Mouse (Mus musculus) liver, adult 2 months (tissue): ENCODE results near the gene Atp11a. TPM values are rescaled to one million over a fixed set of nuclear protein-coding genes. Genes with fewer than 3 reads are reported as not detected.

Source experiments
- DNase-seq: peaks from one replicate; pipeline ENCODE4 v3.0.0-alpha.2; 2011; ENCODE audit warnings: low read depth, low spot score; ENCODE audit errors: extremely low read depth
- H3K27ac ChIP-seq: fragments of 200-500 bp; replicated peaks from 2 replicates; pipeline ENCODE4 v1.5.1; 2012; ENCODE audit warnings: low read depth, mild to moderate bottlenecking, control low read depth, inconsistent platforms, low read length; ENCODE audit not compliant: insufficient read depth
- H3K27me3 ChIP-seq: fragments of 200-500 bp; 2 replicates; pipeline ENCODE4 v1.6.1; 2012; ENCODE audit warnings: mild to moderate bottlenecking, moderate library complexity, low read length, inconsistent platforms; ENCODE audit not compliant: control insufficient read depth, insufficient read depth
- H3K36me3 ChIP-seq: fragments of 200-500 bp; 2 replicates; pipeline ENCODE4 v1.6.1; 2012; ENCODE audit warnings: low read length, inconsistent platforms; ENCODE audit not compliant: control insufficient read depth, insufficient read depth
- H3K4me1 ChIP-seq: fragments of 200-500 bp; 2 replicates; pipeline ENCODE4 v1.6.1; 2011; ENCODE audit warnings: low read length; ENCODE audit not compliant: control insufficient read depth, insufficient read depth
- H3K4me3 ChIP-seq: fragments of 200-500 bp; 2 replicates; pipeline ENCODE4 v1.5.1; 2011; ENCODE audit warnings: low read depth, mild to moderate bottlenecking, control low read depth, low read length, moderate library complexity; ENCODE audit not compliant: insufficient read depth
- H3K79me2 ChIP-seq: fragments of 200-500 bp; 2 replicates; pipeline ENCODE4 v1.6.1; 2012; ENCODE audit warnings: inconsistent platforms, mild to moderate bottlenecking, low read length, moderate library complexity; ENCODE audit not compliant: control insufficient read depth, insufficient read depth
- H3K9ac ChIP-seq: fragments of 200-500 bp; 2 replicates; pipeline ENCODE4 v1.6.1; 2012; ENCODE audit warnings: low read depth, mild to moderate bottlenecking, control low read depth, inconsistent platforms, low read length
- CTCF ChIP-seq: fragments of 200-500 bp; IDR thresholded peaks from 2 replicates; pipeline ENCODE4 v1.5.1; 2011; ENCODE audit warnings: low read depth, low read length, control low read depth
- POLR2A ChIP-seq: fragments of 200-500 bp; IDR thresholded peaks from 2 replicates; pipeline ENCODE4 v1.6.1; 2011; ENCODE audit warnings: low read length, control low read depth; ENCODE audit not compliant: insufficient read depth; ENCODE audit errors: extremely low read depth
- WGBS: fragments of 180-500 bp; shearing (Covaris S2); methylation state at CpG from one replicate; pipeline ENCODE4 v1.1.7; 2018; 5-methylcytosine and 5-hydroxymethylcytosine counted together
- polyA plus RNA-seq: library from polyadenylated mRNA; depleted of rRNA; stranded (reverse); fragments of >200 nt; gene quantifications from 2 replicates; pipeline ENCODE4 v1.2.3, GENCODE M21; 2012
- total RNA-seq: library from RNA; depleted of rRNA; stranded (reverse); fragments of >200 nt; gene quantifications from 2 replicates; pipeline ENCODE4 v1.2.3, GENCODE M21; 2014

The Atp11a gene
- total and polyA plus RNA-seq, 2 experiments = 4.8 to 6.6 TPM

DNA sequence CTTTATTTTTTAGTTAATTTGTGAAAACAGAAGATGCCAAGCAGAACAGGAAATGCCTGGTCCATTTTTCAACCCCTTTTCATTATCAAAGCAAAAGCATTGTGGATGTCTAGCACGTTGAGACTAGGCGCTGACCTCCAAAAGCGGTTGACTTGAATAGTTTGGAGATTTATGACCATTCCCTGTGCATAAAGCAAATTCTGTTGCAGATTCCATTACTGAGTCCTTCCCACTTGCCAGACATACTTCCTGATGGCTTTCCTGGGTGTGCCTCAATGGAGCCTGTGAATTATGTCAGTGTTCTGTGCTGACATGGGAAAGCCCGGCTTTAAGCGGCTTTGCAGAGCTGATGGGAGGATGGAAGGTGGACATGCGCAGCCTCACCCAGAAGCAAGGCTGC, 24.4 kb upstream of the Atp11a start:
- Histone ChIP-seq H3K4me1 (no peaks in the 10 kb centered on the region), H3K79me2 (no peaks in the 10 kb centered on the region), H3K36me3 (no peaks in the 10 kb centered on the region), H3K9ac (no peak overlapping the region), H3K27me3 (no peaks in the 10 kb centered on the region), H3K4me3 (no peak overlapping the region), H3K27ac (no peak overlapping the region)
- no peak for TF ChIP-seq POLR2A
- no peak for TF ChIP-seq CTCF
- WGBS = 90% methylated on average over 6 of the region's 6 CpGs
- no peak for DNase-seq

DNA sequence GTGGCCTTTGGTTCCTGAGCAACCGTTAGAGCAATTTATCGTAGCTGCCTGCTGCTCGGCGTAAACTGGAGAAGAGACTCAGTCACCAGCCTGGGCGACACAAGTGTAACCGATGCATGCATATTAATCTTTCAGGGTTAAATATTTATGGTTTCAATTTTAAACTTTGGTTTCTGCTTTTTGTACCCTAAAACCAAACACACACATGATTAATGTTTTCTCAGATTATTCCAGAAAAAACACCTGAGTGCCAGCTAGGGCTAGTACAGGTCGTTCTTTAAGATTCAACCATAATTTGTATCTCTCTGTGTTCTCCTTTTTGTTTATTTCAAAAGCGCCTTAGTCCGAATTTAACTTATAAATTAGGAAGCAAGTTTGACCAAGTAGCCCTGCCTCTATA, 17.7 kb upstream of the Atp11a start:
- TF ChIP-seq POLR2A (no peak), CTCF (no peak)
- WGBS = 82% methylated on average over 9 of the region's 9 CpGs
- H3K4me1 ChIP-seq = no peaks in the 10 kb centered on the region
- no peak for DNase-seq
- no peak overlapping the region for H3K4me3 ChIP-seq
- no peak overlapping the region for H3K27ac ChIP-seq
- H3K36me3 ChIP-seq = no peaks in the 10 kb centered on the region
- H3K79me2 ChIP-seq = no peaks in the 10 kb centered on the region
- H3K27me3 ChIP-seq = peaks cover 4% of the 10 kb centered on the region; the same call in 1 of the 2 replicates
- H3K9ac ChIP-seq = no peak overlapping the region

DNA sequence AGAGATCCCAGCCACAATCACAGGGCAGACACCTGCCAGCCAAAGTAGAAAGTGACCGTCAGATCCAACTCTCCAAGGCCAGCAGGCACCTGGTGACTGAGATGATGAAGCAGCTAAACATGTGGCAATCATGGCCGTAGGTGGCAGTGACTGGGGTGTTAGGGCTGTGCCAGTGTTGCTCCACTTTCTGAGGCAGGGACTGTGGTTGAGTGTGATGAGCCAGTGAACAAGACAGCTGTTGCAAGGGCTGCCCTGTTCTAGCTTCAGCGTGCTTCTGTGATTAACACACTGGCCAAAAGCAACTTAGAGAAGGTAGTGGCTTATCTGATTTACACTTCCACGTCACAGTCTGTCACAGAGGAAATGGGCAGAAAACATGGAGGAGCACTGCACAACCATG, 13.4 kb upstream of the Atp11a start:
- TF ChIP-seq CTCF = no peak
- TF ChIP-seq POLR2A = no peak
- DNase-seq = no peak
- H3K79me2 ChIP-seq = no peaks in the 10 kb centered on the region
- no peak overlapping the region for H3K9ac ChIP-seq
- no peak overlapping the region for H3K27ac ChIP-seq
- no peaks in the 10 kb centered on the region for H3K27me3 ChIP-seq
- H3K4me3 ChIP-seq = no peak overlapping the region
- WGBS = 88% methylated on average over 4 of the region's 4 CpGs
- no peaks in the 10 kb centered on the region for H3K4me1 ChIP-seq
- H3K36me3 ChIP-seq = no peaks in the 10 kb centered on the region

DNA sequence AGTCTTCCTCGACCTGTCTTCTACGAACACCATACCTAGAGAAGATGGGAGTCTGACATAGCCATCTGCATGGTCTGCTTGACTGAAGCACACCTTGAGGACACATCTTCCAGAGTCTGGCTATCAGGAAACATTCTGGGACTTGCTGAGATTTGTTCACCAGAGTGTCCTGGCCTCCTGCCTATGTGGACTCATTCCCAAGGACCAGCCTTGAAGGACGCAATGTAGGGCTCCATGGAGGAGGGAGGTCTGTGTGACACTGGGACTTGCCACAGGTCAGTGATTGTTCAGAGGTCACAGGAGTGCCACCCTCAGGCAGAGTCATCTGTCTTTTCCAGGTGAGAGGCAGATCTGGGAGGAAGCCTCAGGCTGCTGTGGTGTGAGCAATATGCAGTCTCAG, 8.6 kb upstream of the Atp11a start:
- Histone ChIP-seq H3K79me2 (no peaks in the 10 kb centered on the region), H3K27me3 (no peaks in the 10 kb centered on the region), H3K36me3 (no peaks in the 10 kb centered on the region), H3K27ac (no peak overlapping the region), H3K9ac (no peak overlapping the region), H3K4me1 (no peaks in the 10 kb centered on the region), H3K4me3 (no peak overlapping the region)
- WGBS = 91% methylated on average over 3 of the region's 3 CpGs
- TF ChIP-seq POLR2A (no peak), CTCF (no peak)
- DNase-seq = no peak

DNA sequence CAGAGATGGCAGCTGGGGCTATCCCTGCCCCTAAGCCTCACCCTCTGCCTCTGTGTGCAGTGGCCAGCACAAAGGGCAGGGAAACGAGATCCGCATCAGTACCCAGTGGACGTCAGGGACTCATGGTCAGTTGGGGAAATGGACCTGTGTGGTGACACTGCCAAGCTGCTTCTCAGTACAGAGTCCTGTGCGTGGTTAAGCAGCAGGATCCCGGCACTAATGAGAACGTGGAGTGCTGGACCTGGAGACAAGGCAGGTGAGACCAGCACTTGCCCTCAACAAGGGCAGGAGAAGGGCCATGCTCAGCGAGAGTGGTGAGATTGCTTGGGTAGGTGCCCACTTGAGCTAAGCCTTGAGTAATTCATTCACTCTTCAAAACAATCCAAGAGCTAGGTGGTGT, 7.7 kb upstream of the Atp11a start:
- Histone ChIP-seq H3K27me3 (no peaks in the 10 kb centered on the region), H3K79me2 (no peaks in the 10 kb centered on the region), H3K36me3 (no peaks in the 10 kb centered on the region), H3K4me3 (no peak overlapping the region), H3K9ac (no peak overlapping the region), H3K27ac (no peak overlapping the region), H3K4me1 (no peaks in the 10 kb centered on the region)
- 80% methylated on average over 7 of the region's 7 CpGs for WGBS
- DNase-seq = no peak
- no peak for TF ChIP-seq POLR2A
- TF ChIP-seq CTCF = no peak

DNA sequence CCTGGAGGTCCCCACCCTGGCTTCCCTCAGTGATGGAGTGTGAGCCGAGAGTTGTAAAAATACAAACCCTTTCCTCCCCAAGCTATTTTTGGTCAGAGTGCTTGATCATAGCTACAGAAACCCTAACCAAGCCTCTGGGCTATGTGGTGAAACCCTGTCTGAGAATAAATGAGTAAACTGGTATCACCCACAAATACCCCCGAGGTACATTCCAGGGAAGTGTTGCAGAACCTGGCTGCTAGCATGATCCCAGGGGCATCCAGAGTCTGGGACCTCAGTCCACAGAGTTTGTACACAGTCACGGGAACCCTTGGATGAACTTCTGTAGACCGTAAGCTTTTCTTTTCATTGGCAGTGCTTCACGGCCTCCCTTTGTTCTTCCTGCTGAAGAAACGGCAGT, 3.8 kb upstream of the Atp11a start:
- TF ChIP-seq POLR2A (no peak), CTCF (no peak)

More for the DNA sequence above, 3.8 kb upstream of the Atp11a start:
- Histone ChIP-seq H3K4me1 (0 out of 2 replicates have a peak, but pooled peaks cover 3% of the 10 kb centered on the region), H3K27ac (no peak overlapping the region), H3K9ac (no peak overlapping the region), H3K36me3 (no peaks in the 10 kb centered on the region), H3K4me3 (no peak overlapping the region), H3K79me2 (no peaks in the 10 kb centered on the region), H3K27me3 (peaks cover 4% of the 10 kb centered on the region)
- no peak for DNase-seq
- WGBS = 75% methylated on average over 6 of the region's 6 CpGs
